Mouse (Mus musculus) cortical plate, adult 2 months (tissue): ENCODE data around the gene Tuba4a.

Source experiments
- CTCF ChIP-seq: fragments of 200-500 bp; IDR thresholded peaks from 2 replicates; pipeline ENCODE4 v1.5.1; 2011; ENCODE audit warnings: mild to moderate bottlenecking, control low read depth, low read length; ENCODE audit not compliant: insufficient read depth; ENCODE audit errors: extremely low read depth
- POLR2A ChIP-seq: fragments of 200-500 bp; IDR thresholded peaks from 2 replicates; pipeline ENCODE4 v1.6.1; 2011; ENCODE audit warnings: mild to moderate bottlenecking, low read length, control low read depth; ENCODE audit not compliant: insufficient read depth; ENCODE audit errors: extremely low read depth

DNA sequence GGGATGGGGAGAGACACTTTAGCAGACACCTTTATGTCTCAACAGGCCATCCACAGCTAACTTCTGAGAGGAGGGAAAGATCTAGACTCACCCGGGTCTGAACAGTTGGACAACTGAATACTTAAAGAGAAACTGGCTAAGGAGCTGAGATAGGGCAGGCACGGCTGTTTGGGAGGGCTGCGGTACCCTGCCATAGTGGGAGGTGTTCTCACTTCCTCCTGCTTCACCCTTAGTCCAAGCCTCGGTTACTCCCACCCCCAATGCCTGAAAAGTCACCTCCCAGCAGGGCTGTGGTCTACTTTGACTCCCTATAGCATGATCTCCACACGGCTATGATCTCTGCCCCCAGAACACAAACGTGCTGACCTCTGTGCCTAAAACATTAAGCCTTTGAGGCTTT, 3.9 kb upstream of the Tuba4a start:
- no peak for TF ChIP-seq CTCF
- TF ChIP-seq POLR2A = no peak
